Mouse (Mus musculus) lung, postnatal 0 days (tissue): ENCODE data around the gene Casp6.

Experiments
- CTCF ChIP-seq: IDR thresholded peaks from 2 replicates; pipeline ENCODE4 v1.5.1; 2016; ENCODE audit warnings: antibody characterized with exemption, mild to moderate bottlenecking
- EP300 ChIP-seq: IDR thresholded peaks from 2 replicates; pipeline ENCODE4 v1.6.1; 2016; ENCODE audit warnings: antibody characterized with exemption, mild to moderate bottlenecking, control low read depth

GRCm38 (mm10) chr3:129939058-129939457 is 37.8 kb downstream of the Casp6 start:
- TF ChIP-seq CTCF (no peak), EP300 (no peak)
